Mouse (Mus musculus): ENCODE data around the gene Mrps7. TPM values are rescaled to one million over a fixed set of nuclear protein-coding genes. Genes with fewer than 3 reads are reported as not detected.

The Mrps7 gene
- polyA plus RNA-seq, 1 experiment, result not detected

- H3K27ac ChIP-seq (ENCODE audit: insufficient read depth, low read depth, low read length), result no peak overlapping the region
- H3K4me3 ChIP-seq (ENCODE audit: insufficient read depth, low read depth, low read length), result no peak overlapping the region
- 89% methylated on average over 9 of the region's 9 CpGs for WGBS
- no peak for TF ChIP-seq POLR2A (IDR thresholded peaks at IDR 0.05; ENCODE audit: insufficient read depth, low read depth, low read length)
- TF ChIP-seq CTCF (IDR thresholded peaks at IDR 0.05; ENCODE audit: insufficient read depth, low read depth, low read length), result no peak
- H3K4me1 ChIP-seq (ENCODE audit: control insufficient read depth, insufficient read depth, low read length), result peaks cover 22% of the 10 kb centered on the region
Observed at GRCm38 (mm10) chr11:115646439-115646838, 42.7 kb downstream of the Mrps7 start.

GRCm38 (mm10) chr11:115647459-115647858 is 43.7 kb downstream of the Mrps7 start:
- Histone ChIP-seq H3K27ac (ENCODE audit: insufficient read depth, low read depth, low read length) (no peak overlapping the region), H3K4me1 (ENCODE audit: control insufficient read depth, insufficient read depth, low read length) (peaks cover 21% of the 10 kb centered on the region), H3K4me3 (ENCODE audit: insufficient read depth, low read depth, low read length) (no peak overlapping the region)
- WGBS, result 19% methylated on average over 6 of the region's 6 CpGs
- TF ChIP-seq CTCF (IDR thresholded peaks at IDR 0.05; ENCODE audit: insufficient read depth, low read depth, low read length), result no peak
- no peak for TF ChIP-seq POLR2A (IDR thresholded peaks at IDR 0.05; ENCODE audit: insufficient read depth, low read depth, low read length)

GRCm38 (mm10) chr11:115649706-115650105 is 46.0 kb downstream of the Mrps7 start:
- Histone ChIP-seq H3K4me3 (ENCODE audit: insufficient read depth, low read depth, low read length) (no peak overlapping the region), H3K4me1 (ENCODE audit: control insufficient read depth, insufficient read depth, low read length) (peaks cover 23% of the 10 kb centered on the region), H3K27ac (ENCODE audit: insufficient read depth, low read depth, low read length) (peak overlapping the region; percentile 16; the same call in 1 of the 2 replicates)
- WGBS, result 49% methylated on average over 10 of the region's 10 CpGs
- TF ChIP-seq CTCF (IDR thresholded peaks at IDR 0.05; ENCODE audit: insufficient read depth, low read depth, low read length) (no peak), POLR2A (IDR thresholded peaks at IDR 0.05; ENCODE audit: insufficient read depth, low read depth, low read length) (no peak)

- no peak for TF ChIP-seq POLR2A (IDR thresholded peaks at IDR 0.05; ENCODE audit: insufficient read depth, low read depth, low read length)
- no peak for TF ChIP-seq CTCF (IDR thresholded peaks at IDR 0.05; ENCODE audit: insufficient read depth, low read depth, low read length)
- Histone ChIP-seq H3K4me1 (ENCODE audit: control insufficient read depth, insufficient read depth, low read length) (peaks cover 33% of the 10 kb centered on the region), H3K27ac (ENCODE audit: insufficient read depth, low read depth, low read length) (no peak overlapping the region; the same call in 1 of the 2 replicates), H3K4me3 (ENCODE audit: insufficient read depth, low read depth, low read length) (no peak overlapping the region)
- WGBS, result 62% methylated on average over 3 of the region's 3 CpGs
Observed at GRCm38 (mm10) chr11:115651680-115652079, 48.0 kb downstream of the Mrps7 start.

GRCm38 (mm10) chr11:115653194-115653593 is 49.5 kb downstream of the Mrps7 start:
- peaks cover 37% of the 10 kb centered on the region for H3K4me1 ChIP-seq (ENCODE audit: control insufficient read depth, insufficient read depth, low read length)
- H3K4me3 ChIP-seq (ENCODE audit: insufficient read depth, low read depth, low read length), result no peak overlapping the region
- no peak for TF ChIP-seq POLR2A (IDR thresholded peaks at IDR 0.05; ENCODE audit: insufficient read depth, low read depth, low read length)
- TF ChIP-seq CTCF (IDR thresholded peaks at IDR 0.05; ENCODE audit: insufficient read depth, low read depth, low read length), result no peak
- peak overlapping the region; percentile 17 for H3K27ac ChIP-seq (ENCODE audit: insufficient read depth, low read depth, low read length)
- WGBS, result 38% methylated on average over 3 of the region's 3 CpGs

- Histone ChIP-seq H3K27ac (ENCODE audit: insufficient read depth, low read depth, low read length) (0 out of 2 replicates have a peak overlapping the region, but pooled peaks have one; percentile 61), H3K4me3 (ENCODE audit: insufficient read depth, low read depth, low read length) (no peak overlapping the region), H3K4me1 (ENCODE audit: control insufficient read depth, insufficient read depth, low read length) (peaks cover 37% of the 10 kb centered on the region)
- 44% methylated on average over 2 of the region's 2 CpGs for WGBS
- TF ChIP-seq POLR2A (IDR thresholded peaks at IDR 0.05; ENCODE audit: insufficient read depth, low read depth, low read length) (no peak), CTCF (IDR thresholded peaks at IDR 0.05; ENCODE audit: insufficient read depth, low read depth, low read length) (no peak)
Observed at GRCm38 (mm10) chr11:115654128-115654527, 50.4 kb downstream of the Mrps7 start.

Other genes starting within 250 kb of the Mrps7 start
- gene Hid1, start 236.2 kb upstream of the Mrps7 start, polyA plus RNA-seq (2012; ENCODE audit: insufficient read depth, insufficient read length, low replicate concordance, missing spikeins), result not detected in 2 replicates
- gene Cdr2l, start 222.0 kb upstream of the Mrps7 start, polyA plus RNA-seq (2012; ENCODE audit: insufficient read depth, insufficient read length, low replicate concordance, missing spikeins), result not detected in 2 replicates
- gene Mrpl58, start 200.2 kb upstream of the Mrps7 start, polyA plus RNA-seq (2012; ENCODE audit: insufficient read depth, insufficient read length, low replicate concordance, missing spikeins), result not detected in 2 replicates
- gene Atp5h, start 184.0 kb upstream of the Mrps7 start, polyA plus RNA-seq (2012; ENCODE audit: insufficient read depth, insufficient read length, low replicate concordance, missing spikeins), result not detected in 2 replicates
- gene Kctd2, start 183.8 kb upstream of the Mrps7 start, polyA plus RNA-seq (2012; ENCODE audit: insufficient read depth, insufficient read length, low replicate concordance, missing spikeins), result not detected in 2 replicates
- not detected in 2 replicates for gene Trim80, start 163.4 kb upstream of the Mrps7 start, polyA plus RNA-seq (2012; ENCODE audit: insufficient read depth, insufficient read length, low replicate concordance, missing spikeins)
- not detected in 2 replicates for gene Slc16a5, start 141.5 kb upstream of the Mrps7 start, polyA plus RNA-seq (2012; ENCODE audit: insufficient read depth, insufficient read length, low replicate concordance, missing spikeins)
- not detected in 2 replicates for gene Armc7, start 128.3 kb upstream of the Mrps7 start, polyA plus RNA-seq (2012; ENCODE audit: insufficient read depth, insufficient read length, low replicate concordance, missing spikeins)
- not detected in 2 replicates for gene Nt5c, start 112.1 kb upstream of the Mrps7 start, polyA plus RNA-seq (2012; ENCODE audit: insufficient read depth, insufficient read length, low replicate concordance, missing spikeins)
- gene Jpt1, start 89.5 kb upstream of the Mrps7 start, polyA plus RNA-seq (2012; ENCODE audit: insufficient read depth, insufficient read length, low replicate concordance, missing spikeins), result not detected in 2 replicates
- gene Sumo2, start 67.6 kb upstream of the Mrps7 start, polyA plus RNA-seq (2012; ENCODE audit: insufficient read depth, insufficient read length, low replicate concordance, missing spikeins), result 478 TPM in 1 of 2 replicates, not detected in the other
- not detected in 2 replicates for gene Nup85, start 39.5 kb upstream of the Mrps7 start, polyA plus RNA-seq (2012; ENCODE audit: insufficient read depth, insufficient read length, low replicate concordance, missing spikeins)
- 79.7 TPM in 1 of 2 replicates, not detected in the other for gene Gga3, start 126 bp downstream of the Mrps7 start, polyA plus RNA-seq (2012; ENCODE audit: insufficient read depth, insufficient read length, low replicate concordance, missing spikeins)
- gene Mif4gd, start 9.0 kb downstream of the Mrps7 start, polyA plus RNA-seq (2012; ENCODE audit: insufficient read depth, insufficient read length, low replicate concordance, missing spikeins), result not detected in 2 replicates
- not detected in 2 replicates for gene Slc25a19, start 24.4 kb downstream of the Mrps7 start, polyA plus RNA-seq (2012; ENCODE audit: insufficient read depth, insufficient read length, low replicate concordance, missing spikeins)
- 264 TPM in 1 of 2 replicates, not detected in the other for gene Grb2, start 104.7 kb downstream of the Mrps7 start, polyA plus RNA-seq (2012; ENCODE audit: insufficient read depth, insufficient read length, low replicate concordance, missing spikeins)
- gene Tmem94, start 161.5 kb downstream of the Mrps7 start, polyA plus RNA-seq (2012; ENCODE audit: insufficient read depth, insufficient read length, low replicate concordance, missing spikeins), result not detected in 2 replicates
- gene Caskin2, start 209.7 kb downstream of the Mrps7 start, polyA plus RNA-seq (2012; ENCODE audit: insufficient read depth, insufficient read length, low replicate concordance, missing spikeins), result not detected in 2 replicates
- gene Tsen54, start 210.8 kb downstream of the Mrps7 start, polyA plus RNA-seq (2012; ENCODE audit: insufficient read depth, insufficient read length, low replicate concordance, missing spikeins), result not detected in 2 replicates
- not detected in 2 replicates for gene Llgl2, start 220.1 kb downstream of the Mrps7 start, polyA plus RNA-seq (2012; ENCODE audit: insufficient read depth, insufficient read length, low replicate concordance, missing spikeins)

All from olfactory bulb, adult 2 months (tissue).